Mouse (Mus musculus): ENCODE measurements at regions not wholly inside any gene's neighbourhood (a gene's known extent, or its start where the extent isn't known, plus 50 kb on each side); places are given as distances from the start of the nearest gene placed in this dataset.

DNA sequence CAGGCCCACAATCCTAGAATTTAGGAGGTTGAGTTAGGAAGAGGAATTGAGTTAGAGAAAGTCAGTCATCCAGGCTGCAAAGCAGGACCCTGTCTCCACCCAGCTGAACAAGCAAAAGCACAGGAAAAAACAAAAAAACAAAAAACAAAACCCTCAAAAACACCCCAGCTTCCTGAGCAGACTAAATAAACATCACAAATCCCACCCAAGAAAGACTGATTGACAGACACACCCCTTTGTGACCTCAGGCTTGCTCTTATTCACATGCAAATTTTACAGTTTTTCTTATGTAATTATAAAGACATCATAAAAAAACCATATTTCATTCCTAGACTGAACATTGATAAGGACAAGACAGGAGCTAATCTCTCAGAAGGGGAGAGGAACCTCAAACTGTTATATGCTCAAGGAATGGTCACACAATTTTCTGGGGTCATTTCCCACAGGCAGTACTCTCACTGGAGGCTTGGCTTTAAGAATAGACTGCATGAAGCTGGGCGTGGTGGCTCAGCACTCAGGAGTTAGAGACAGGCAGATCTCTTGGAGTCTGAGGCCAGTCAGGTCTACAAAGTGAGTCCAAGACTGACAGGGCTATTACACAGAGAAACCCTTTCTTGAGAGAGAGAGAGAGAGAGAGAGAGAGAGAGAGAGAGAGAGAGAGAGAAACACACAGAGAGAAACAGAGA, 73.8 kb upstream of the Marcks start:
- DNase-seq: no peak

DNA sequence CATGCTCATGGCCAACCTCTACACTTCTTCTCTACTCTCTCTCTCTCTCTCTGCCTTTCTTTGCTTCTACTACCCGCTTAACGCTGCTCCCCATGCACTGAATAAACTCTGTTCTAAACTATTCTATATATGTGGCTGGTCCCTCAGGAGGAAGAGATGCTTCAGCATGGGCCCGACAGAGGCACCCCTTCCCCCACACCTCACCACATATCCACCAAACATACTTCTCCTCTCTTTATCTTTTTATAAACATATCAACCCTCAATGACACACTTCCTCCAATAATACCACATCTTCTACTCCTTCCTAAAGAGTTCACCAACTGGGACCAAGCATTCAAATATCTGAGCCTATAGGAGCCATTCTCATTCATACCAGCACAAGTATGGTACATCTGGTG, 72.6 kb upstream of the Marcks start:
- no peak for DNase-seq

DNA sequence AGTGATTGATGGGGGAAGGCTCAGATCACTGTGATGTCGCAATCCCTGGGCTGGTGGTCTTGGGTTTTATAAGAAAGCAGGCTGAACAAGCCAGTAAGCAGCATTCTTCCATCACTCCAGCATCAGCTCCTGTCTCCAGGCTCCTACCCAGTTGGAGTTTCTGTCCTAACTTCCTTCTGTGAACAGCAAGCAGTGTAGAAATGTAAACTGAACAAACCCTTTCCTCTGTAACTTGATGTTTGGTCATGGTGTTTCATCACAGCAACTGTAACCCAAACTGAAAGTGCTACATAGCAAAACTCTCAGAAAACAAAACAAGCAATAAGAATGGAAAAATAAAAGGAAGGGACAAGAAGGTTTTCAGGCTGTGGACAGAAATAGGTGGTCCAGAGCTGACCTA, 71.5 kb upstream of the Marcks start:
- no peak for DNase-seq

DNA sequence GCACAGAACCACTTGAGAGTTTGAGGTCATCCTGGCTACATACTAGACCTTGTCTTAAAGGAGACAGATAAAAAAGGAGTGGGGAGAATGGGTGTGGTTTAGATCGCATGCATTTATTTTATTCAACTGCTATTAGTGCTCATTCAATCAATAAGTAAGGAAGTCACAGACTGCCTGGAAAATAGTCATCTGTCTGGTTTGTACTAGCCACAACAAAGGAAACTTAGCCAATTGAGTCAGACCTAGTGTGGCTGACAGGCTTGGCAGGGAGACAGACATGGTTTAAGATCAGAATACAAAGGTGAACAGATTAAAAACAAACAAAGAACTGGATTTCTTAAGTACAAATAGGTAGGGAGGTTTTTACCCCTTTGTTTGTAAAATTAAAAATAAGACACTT, 68.3 kb upstream of the Marcks start:
- no peak for DNase-seq

DNA sequence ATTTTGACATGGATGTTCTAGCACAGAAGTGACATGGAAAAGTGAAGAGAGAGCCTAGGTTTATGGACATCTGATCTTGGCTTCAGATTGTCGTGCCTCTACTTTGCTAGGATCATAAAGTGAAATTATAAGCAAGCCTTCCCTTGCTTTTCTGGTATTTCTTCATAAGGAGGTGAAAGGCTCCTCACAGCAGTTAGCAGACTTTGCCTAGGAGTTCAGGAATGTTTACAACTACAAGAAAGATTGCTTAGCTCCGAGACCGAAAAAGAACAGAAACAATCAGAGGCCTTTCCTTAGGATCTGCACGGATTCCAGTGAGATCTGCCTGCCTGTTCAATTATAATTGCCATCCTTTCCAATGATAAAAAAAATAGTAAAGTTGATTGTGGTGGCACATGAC, 67.8 kb upstream of the Marcks start:
- DNase-seq: no peak

DNA sequence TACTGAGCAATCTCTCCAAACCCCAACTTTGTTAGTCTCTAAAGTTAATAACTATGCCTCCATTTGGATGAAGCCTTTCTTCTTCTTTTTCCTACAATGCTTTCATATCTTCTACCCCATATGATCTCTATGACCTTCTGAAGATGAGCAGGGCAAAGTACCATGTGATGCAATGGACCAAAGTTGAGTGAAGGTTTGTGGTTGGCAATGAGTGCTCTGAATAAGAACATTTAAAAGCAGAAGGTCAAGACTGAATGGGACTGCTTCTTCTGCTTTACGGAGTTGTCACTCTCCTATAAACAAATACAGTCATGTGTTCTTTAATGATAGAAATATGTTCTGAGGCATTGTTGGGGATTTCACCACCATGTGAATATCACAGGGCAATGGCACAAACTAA, 65.0 kb upstream of the Marcks start:
- DNase-seq: no peak

DNA sequence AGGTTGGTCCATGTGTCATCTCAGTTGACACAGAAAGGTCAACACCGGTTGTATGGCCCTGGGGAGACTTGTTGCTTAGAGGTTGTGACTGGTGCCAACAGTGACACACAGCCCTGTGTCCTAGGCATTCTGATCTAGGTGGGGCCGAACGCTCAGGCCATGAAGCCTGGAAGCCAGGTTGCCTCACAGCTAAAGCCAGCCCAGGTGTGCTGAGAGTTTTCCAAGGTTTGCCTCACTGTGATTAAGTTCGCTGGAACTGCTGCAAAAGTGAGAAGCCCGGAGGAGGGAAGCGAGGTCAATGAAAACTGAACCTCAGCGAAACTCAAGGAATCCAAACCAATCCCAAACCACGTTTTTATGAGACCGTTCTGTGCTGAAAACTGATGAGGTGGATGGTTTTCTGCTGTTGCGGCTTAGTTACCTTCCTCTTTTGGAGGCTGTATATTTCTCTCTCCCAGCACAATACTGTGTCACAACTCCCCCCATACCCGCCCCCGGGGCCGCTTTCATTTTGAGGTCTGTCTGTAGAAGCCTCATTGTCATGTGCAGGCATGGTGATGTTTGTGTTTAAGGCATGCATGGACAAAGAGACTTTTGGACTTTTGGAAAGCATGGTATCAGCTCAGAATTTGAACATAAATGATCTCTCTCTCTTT, 56.2 kb upstream of the Marcks start:
- peak in 1 of 2 experiments; percentile 17 for DNase-seq

DNA sequence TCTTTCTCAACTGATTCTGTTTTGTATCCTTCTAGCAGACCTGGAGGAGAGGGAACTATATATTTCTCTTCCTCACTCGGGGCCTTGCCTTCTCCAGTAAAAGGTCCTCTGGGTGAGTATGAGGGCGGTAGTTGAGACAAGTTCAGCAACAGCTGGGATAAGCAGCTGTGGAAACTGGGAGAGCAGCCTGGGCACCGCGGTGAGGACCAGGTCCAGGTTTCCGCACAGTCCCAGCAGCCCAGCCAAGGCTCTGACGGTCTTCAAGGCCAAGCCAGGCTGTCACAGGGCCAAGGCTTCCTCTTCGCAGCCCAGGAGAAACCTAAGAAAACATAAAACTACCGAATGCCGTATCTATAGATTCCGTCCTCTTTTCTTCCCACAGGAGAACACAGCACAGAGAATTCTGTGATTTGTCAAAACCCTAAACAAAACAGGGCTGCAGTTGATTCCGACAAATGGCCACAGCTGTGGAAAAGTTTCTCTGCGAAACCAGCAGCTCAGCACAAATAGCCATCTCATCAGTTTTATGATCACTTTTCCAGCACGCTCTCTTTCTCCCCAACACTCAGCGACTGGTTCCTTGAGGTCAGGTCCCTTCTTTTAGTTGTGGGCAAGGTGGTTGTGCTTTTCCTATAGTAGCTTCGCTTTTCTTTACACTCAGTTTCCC, 55.5 kb upstream of the Marcks start:
- peak in 1 of 2 experiments; percentile 54 for DNase-seq

DNA sequence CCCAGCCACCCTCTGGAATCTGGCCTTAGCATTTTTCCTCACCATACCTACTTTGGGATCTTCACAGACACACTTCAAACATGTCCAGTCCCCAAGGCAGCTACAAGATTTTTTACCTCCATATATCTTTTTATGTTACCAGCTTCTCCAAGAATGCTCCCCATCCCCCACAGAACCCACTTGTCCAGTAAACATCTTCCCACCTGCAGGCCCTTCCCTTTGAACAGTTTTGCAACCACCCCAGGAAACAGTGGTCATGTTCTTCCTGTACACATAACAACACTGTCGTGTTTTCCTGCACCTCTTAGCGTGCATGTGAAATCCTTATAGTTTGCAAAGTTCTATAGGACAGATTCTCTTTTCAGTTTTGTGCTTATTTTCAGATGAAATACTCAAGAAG, 53.9 kb upstream of the Marcks start:
- DNase-seq: no peak

DNA sequence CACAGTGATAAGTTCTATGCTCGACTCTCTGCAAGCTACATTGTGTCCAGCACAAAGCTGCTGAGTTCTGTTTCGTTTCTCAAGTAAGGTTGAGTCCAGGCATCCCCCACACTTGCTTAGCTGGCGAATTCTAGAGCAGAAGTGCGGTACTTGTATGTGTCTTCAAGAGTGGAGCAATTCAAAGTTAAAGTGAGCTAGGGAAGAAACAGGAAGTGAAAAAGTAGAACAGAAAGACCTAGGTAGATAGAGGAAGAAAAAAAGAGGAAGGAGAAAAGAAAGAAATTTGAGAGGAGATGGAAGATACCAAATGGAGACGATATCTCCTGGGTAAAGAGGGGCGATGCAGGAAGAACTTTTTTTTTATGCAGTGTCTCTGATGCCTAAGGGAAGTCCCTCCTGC, 51.4 kb upstream of the Marcks start:
- no peak for DNase-seq

Measured in lung, postnatal 4 days (tissue).